Mouse (Mus musculus) hematopoietic stem cell, adult 5-6 weeks (primary cell): ENCODE data around the gene Fhdc1. TPM values are rescaled to one million over a fixed set of nuclear protein-coding genes. Genes with fewer than 3 reads are reported as not detected.

ENCODE experiments used
- ATAC-seq, 2 experiments: fragments of 125-278 bp in 1 of 2; replicated peaks in 1 of 2; 2 replicates each; pipeline ENCODE4 v1.8.0; 2016 to 2017; ENCODE audit warnings: inconsistent platforms in 2 of 2, mild to moderate bottlenecking in 2 of 2, moderate number of reproducible peaks in 2 of 2, low read depth in 1 of 2, moderate TSS enrichment in 1 of 2; ENCODE audit not compliant: low FRiP score in 2 of 2, poor library complexity in 2 of 2, severe bottlenecking in 2 of 2, insufficient read depth in 1 of 2, low TSS enrichment in 1 of 2
- total RNA-seq: library from RNA; stranded (forward); fragments of 172-1452, 232-1000 nt; gene quantifications from 2 replicates; pipeline ENCODE4 v1.2.3, GENCODE M21; 2017

The Fhdc1 gene
- total RNA-seq, 1 experiment from 2014 or later, result 3.1 TPM

DNA sequence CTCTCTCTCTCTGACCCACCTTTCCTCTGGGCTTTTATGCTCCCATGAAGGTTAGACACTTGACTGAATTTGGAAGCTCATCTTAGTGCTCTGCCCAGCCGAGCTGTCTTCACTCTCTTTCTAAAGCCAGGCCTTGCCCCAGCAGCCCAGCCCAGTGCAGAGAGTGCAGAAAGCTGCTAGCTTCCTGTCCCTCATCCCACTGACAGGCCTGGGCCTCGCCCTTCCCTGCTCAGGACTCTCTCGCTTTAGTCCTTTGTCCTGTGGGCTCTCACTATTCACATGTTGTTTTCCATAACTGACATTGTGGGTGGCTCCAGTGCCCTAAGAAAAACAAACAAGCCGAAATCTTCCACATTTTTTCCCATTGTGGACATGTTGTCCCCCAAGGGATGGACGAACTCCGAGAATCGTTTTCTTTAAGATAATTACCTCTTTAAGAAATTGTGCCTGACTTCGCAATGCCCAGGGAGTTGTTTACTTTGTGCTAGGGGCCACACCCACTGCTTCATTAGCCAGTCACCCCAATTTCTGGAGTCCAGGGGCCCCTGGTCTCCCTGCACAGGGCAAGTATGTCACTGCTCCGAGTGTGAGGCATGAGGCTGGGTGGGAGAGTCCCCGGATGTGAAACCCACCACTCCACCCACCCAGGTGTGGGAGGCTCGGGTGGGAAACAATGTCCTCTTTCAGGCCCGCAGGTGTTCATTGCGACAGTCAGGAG lies 71.3 kb downstream of the Fhdc1 start:
- no peak for ATAC-seq

DNA sequence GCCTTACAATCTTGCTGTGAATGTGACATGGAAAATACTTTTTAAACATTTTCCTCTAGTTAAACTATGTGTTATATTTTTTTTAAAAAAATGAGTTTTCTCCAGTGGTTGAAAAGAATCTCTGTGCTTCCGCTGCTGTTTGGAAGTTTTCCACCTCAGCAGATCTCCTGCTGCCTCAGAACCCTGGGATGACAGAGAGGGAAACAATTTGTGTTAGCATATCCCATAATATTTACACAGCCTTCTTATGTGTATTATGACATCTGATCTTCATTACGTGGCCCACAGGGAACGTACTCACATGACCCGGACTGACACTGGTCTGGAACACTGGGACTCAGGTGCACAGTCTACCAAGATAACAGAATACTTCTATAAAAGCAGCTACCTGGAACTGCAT lies 74.7 kb downstream of the Fhdc1 start:
- ATAC-seq, result no peak

DNA sequence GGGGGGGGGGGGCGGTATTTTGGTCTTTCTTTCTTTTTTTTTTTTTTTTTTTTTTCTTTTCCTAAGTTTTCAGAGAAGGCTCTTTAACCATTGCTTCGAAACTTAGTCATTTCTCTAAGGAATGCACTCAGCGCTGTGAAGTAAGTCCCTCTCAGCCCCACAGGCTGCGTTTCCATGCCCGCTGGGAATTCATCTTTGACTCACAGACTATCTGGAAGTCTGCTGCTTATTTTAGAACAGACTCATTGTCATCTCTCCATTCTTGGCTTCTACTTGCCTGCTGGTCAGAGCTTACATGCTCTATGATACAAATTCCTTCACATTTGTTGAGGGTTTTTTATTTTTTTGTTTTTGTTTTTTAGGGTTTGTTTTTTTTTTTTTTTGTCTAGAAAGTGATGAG lies 76.8 kb downstream of the Fhdc1 start:
- no peak for ATAC-seq

DNA sequence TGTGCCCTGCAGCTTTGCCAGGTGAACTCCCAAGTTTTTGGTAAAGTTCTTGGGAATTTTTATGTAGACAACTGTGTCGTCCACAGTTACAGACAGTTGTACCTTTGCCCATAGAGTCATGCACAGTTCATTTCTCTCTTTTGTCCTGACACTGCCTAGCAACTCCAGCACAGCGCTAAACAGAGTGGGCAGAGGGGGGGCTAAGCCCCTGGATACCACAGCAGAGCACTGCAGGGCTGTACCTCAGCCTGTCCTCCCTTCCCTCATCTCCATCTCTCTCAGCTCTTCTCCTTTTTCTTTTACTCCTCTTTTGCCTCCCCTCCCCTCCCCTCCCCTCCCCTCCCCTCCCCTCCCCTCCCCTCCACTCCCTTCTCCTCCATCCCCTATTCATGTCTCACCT lies 77.5 kb downstream of the Fhdc1 start:
- ATAC-seq, result no peak

DNA sequence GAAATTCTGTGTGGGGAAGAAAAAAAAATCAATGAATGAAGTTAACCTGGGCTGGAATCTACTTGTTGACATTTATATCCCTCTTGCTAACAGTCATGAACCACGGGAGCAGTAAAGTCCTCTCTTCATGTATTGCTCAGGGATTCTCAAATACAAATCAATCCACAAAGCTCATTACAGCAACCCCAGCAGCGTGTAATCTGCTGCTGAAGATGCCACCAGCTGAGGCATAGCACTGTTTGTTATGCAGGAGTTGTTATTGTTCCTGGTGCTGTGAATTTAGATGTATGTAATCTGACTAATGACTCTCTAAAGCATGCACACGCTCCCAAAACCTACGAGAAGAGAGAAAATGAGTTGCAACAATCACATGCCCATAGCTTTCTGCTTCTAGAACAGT lies 82.3 kb downstream of the Fhdc1 start:
- no peak for ATAC-seq

DNA sequence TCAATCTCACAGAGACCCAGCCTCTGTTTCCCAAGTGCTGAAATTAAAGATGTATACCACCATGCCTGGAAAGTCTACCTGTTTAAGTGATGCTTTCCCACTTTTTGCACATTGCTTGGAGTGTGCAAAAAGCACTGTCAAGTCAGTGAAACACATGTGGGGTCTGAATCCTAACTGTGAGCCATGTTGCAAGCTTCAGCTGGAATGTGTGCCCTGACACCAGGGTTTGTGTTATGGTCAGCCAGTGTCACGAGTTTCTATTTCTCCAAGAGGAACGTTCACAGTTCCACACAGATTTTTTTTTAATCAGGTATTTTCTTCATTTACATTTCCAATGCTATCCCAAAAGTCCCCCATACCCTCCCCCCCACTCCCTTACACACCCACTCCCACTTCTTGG lies 84.0 kb downstream of the Fhdc1 start:
- no peak for ATAC-seq

DNA sequence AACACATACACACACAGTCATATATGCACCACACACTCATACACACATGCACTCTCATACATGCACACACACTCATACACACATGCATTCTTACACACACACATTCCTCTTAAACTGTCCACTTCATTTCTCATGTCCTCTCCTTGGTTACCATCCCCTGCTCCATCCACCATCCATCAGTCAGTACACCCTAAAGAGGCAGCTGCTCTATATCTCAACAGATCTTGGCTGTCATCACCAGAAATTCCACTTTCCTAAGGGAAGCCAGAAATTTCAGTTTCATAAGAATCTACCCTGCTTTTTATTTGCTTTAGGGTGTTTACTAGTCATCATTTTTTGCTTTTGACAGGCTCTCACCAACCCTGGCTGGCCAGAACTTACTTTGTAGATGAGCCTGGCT lies 84.4 kb downstream of the Fhdc1 start:
- no peak for ATAC-seq

DNA sequence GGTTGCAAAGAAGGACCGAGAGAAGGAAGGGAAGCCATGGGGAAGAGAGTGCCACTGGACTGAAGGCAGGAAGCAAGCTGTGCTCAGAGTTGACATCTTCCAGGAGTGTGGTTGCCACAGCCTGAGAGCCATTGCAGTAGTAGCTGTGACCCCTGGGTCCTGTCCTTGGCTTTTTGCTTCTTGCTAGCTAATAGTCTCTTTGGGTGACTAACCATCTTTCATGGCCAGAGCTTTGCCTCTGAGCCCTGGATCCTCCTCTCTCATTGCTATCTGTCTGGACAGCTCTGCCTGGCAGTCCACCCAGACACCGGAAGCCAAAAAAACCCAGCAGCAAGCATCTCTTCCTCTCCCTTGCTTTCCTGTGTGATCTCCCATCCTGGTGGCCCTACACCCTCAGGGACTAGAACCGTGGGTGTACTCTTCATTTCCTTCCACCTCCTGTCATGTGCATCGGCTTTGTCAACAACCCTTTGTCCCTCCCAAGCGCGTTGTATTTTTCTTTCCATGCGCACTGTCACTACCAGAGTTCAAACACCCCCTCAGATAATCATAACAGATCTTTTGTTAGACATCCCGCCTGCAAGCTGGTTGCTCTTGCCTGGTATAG lies 85.3 kb downstream of the Fhdc1 start:
- ATAC-seq, result no peak

Other genes with a start within 250 kb of the Fhdc1 start
- 1.4 and 3.9 TPM in 2 replicates for gene Trim2, start 173.6 kb downstream of the Fhdc1 start, total RNA-seq
- 48.4 and 53.3 TPM in 2 replicates for gene Arfip1, start 102.2 kb upstream of the Fhdc1 start, total RNA-seq
- not detected in 2 replicates for gene Tigd4, start 113.1 kb upstream of the Fhdc1 start, total RNA-seq
- gene Tmem154, start 185.8 kb upstream of the Fhdc1 start, total RNA-seq, result 8.0 and 18.7 TPM in 2 replicates